Mouse (Mus musculus): ENCODE measurements around the gene Rnpepl1.

DNA sequence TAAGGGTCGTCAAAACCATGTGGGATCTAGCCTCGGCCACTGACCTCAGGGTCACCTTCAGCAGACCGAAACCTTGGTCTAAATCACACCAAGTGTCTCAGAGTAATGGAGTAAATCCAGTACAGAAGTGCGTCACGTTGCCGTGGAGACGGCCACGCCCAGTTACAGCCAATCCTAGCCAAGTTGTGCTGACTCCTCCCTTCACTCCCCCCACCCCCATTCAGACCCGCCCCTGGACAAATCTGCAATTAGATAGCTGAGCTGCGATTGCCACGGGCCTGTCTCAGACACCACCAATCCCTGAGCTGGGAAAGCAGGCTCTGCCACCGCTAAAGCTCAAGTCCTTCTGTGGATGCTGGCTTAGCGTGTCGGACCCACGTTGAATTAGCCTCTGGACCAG is 7.8 kb upstream of the Rnpepl1 start, which contains the start of gene Ankmy1:
- TF ChIP-seq CTCF (conservative IDR thresholded peaks at IDR 0.05; ENCODE audit: low read length) (no peak), POU5F1 (IDR thresholded peaks at IDR 0.05; ENCODE audit: borderline replicate concordance, low read length) (no peak), NANOG (IDR thresholded peaks at IDR 0.05; ENCODE audit: borderline replicate concordance, low read length) (no peak)
